Mouse (Mus musculus): ENCODE results near the gene Rspo1. TPM values are rescaled to one million over a fixed set of nuclear protein-coding genes. Genes with fewer than 3 reads are reported as not detected.

Rspo1 gene
- not detected for total RNA-seq (2023)

GRCm38 (mm10) chr4:124985671-124986602 lies at the start of gene Rspo1:
Gene Rspo1, plus strand, starts transcription at chr4:124986430.

DNA sequence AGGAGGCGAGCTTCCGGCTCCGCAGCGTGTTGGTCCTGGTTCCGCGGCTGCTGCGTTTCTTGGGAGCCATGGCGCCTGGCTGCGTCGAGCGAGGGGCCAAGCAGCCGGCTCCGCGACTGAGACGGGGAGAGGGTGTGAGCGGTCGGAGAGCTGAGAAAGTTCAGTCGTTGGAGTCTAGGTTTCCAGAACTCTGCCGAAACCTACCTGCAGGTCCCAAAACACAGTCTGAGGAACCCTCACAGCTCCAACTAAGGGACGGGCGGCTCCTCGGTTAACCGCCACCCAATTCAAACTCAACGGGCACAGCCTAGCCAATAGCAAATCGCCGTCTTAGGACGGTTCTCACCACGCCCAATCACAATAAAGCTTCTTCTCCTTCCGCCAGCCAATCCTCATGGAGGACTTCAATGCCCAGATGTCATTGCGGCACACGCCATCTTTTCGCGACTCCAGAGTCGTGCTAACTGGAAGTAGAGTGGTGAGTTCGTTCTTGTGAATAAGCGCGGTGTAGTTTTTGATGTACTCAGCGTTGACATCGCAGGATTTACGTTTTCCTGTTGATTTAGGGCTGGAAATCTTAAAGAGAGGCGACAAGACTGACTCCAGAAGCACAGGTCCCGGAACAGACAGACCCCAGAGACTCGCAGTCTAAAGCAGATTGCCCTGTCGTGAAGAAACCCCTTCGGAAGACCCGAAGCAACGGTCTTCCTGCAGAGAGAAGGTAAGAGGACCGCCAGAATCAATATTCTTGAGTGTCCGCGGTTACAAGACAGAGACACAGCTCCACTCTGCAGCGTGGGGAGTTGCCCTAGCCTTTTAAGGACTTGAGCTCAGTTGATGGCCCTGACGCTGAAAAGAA lies 49.4 kb upstream of the Rspo1 start, which contains the start of gene 9930104L06Rik:
9930104L06Rik (plus strand) TSS at position 436 of the 859 bp plus-strand sequence.

GRCm38 (mm10) chr4:124939211-124939610 lies 47.0 kb upstream of the Rspo1 start, which contains the start of gene Cdca8:
Gene Cdca8, minus strand, starts transcription at chr4:124939311.

GRCm38 (mm10) chr4:125015806-125016635 lies 29.8 kb downstream of the Rspo1 start, which contains the start of gene Gnl2:
Gene Gnl2, plus strand, starts transcription at chr4:125016585.

Other genes starting within 250 kb of the Rspo1 start
- 80.5 TPM for gene Inpp5b, start 244.6 kb upstream of the Rspo1 start, total RNA-seq (2023)
- gene Mtf1, start 184.3 kb upstream of the Rspo1 start, total RNA-seq (2023) = 33.3 TPM
- gene Yrdc, start 135.8 kb upstream of the Rspo1 start, total RNA-seq (2023) = 127 TPM
- gene 1110065P20Rik, start 135.2 kb upstream of the Rspo1 start, total RNA-seq (2023) = 16.8 TPM
- 2.7 TPM for gene Maneal, start 124.3 kb upstream of the Rspo1 start, total RNA-seq (2023)
- not detected for gene Epha10, start 105.5 kb upstream of the Rspo1 start, total RNA-seq (2023)
- gene 9930104L06Rik, start 49.4 kb upstream of the Rspo1 start, total RNA-seq (2023) = 16.2 TPM
- 2.8 TPM for gene Cdca8, start 47.1 kb upstream of the Rspo1 start, total RNA-seq (2023)
- 94.0 TPM for gene Gnl2, start 30.2 kb downstream of the Rspo1 start, total RNA-seq (2023)
- gene Dnali1, start 79.3 kb downstream of the Rspo1 start, total RNA-seq (2023) = not detected
- 42.9 TPM for gene Snip1, start 80.2 kb downstream of the Rspo1 start, total RNA-seq (2023)
- 48.4 TPM for gene Meaf6, start 98.7 kb downstream of the Rspo1 start, total RNA-seq (2023)
- 194 TPM for gene Zc3h12a, start 141.4 kb downstream of the Rspo1 start, total RNA-seq (2023)